Mouse (Mus musculus) heart, postnatal 0 days (tissue): Measurements from ENCODE around the gene Tubb5. TPM values are rescaled to one million over a fixed set of nuclear protein-coding genes. Genes with fewer than 3 reads are reported as not detected.
"Not testable (repeated sequence)": the region's sequence is repeated elsewhere in the genome, so short reads cannot be mapped to it uniquely, and the experiment has no call there.

Source experiments
- ATAC-seq: fragments of 200-750 bp; cut with Nextera tagmentation; 2 replicates; pipeline ENCODE4 v1.8.0; 2017; ENCODE audit warnings: low read depth, moderate number of reproducible peaks, moderate library complexity; ENCODE audit not compliant: insufficient read depth
- DNase-seq: peaks from one replicate; pipeline ENCODE4 v3.0.0-alpha.2; 2016; ENCODE audit warnings: low spot score
- H3K27ac ChIP-seq: fragments of 300-500 bp; sonication (generic); 2 replicates; pipeline ENCODE4 v1.5.1; 2014; ENCODE audit warnings: low read depth, mild to moderate bottlenecking
- H3K27me3 ChIP-seq: fragments of 300-500 bp; sonication (generic); 2 replicates; pipeline ENCODE4 v1.6.1; 2014; ENCODE audit warnings: low read length, mixed read lengths; ENCODE audit not compliant: control insufficient read depth, insufficient read depth
- H3K36me3 ChIP-seq: fragments of 300-500 bp; sonication (generic); replicated peaks from 2 replicates; pipeline ENCODE4 v1.6.1; 2014; ENCODE audit warnings: low read length, mixed read lengths; ENCODE audit not compliant: control insufficient read depth, insufficient read depth
- H3K4me1 ChIP-seq: fragments of 300-500 bp; sonication (generic); 2 replicates; pipeline ENCODE4 v1.6.1; 2014; ENCODE audit warnings: antibody characterized with exemption; ENCODE audit not compliant: control insufficient read depth, insufficient read depth
- H3K4me2 ChIP-seq: fragments of 300-500 bp; sonication (generic); 2 replicates; pipeline ENCODE4 v1.6.1; 2014; ENCODE audit warnings: low read depth, mild to moderate bottlenecking, low read length, moderate library complexity
- H3K4me3 ChIP-seq: fragments of 300-500 bp; sonication (generic); 2 replicates; pipeline ENCODE4 v1.5.1; 2014; ENCODE audit warnings: low read depth, low read length
- H3K9ac ChIP-seq: fragments of 300-500 bp; sonication (generic); replicated peaks from 2 replicates; pipeline ENCODE4 v1.6.1; 2014; ENCODE audit warnings: low read depth, low read length, mixed read lengths
- H3K9me3 ChIP-seq: fragments of 300-500 bp; sonication (generic); replicated peaks from 2 replicates; pipeline ENCODE4 v1.6.1; 2016; ENCODE audit warnings: low read length; ENCODE audit not compliant: control insufficient read depth
- CTCF ChIP-seq: IDR thresholded peaks from 2 replicates; pipeline ENCODE4 v1.5.1; 2016; ENCODE audit warnings: antibody characterized with exemption, control low read depth, low read depth
- EP300 ChIP-seq: IDR thresholded peaks from 2 replicates; pipeline ENCODE4 v1.6.1; 2016; ENCODE audit warnings: antibody characterized with exemption, low read depth
- WGBS: fragments of 180-500 bp; shearing (Covaris S2); extraction: QIAGEN DNeasy Blood & Tissue Kit; methylation state at CpG from one replicate; pipeline ENCODE4 v1.1.7; 2014; 5-methylcytosine and 5-hydroxymethylcytosine counted together
- polyA plus RNA-seq: library from polyadenylated mRNA; unstranded; fragments of >200 nt; fragmentation: Nextera tagmentation; extraction: Ambion mirVana; gene quantifications from 2 replicates; pipeline ENCODE4 v1.2.1, GENCODE M21; 2015
- total RNA-seq: library from RNA; depleted of rRNA; stranded (reverse); fragments of >200 nt; gene quantifications from 2 replicates; pipeline ENCODE4 v1.2.3, GENCODE M21; 2014; ENCODE audit warnings: low replicate concordance

The Tubb5 gene
- total and polyA plus RNA-seq, 2 experiments from 2014 or later = 267 to 1,043 TPM

- Histone ChIP-seq H3K9me3 (no peaks in the 10 kb centered on the region), H3K9ac (no peak overlapping the region), H3K4me2 (no peak overlapping the region), H3K4me3 (no peak overlapping the region), H3K4me1 (no peaks in the 10 kb centered on the region), H3K36me3 (peaks cover 78% of the 10 kb centered on the region), H3K27ac (no peak overlapping the region), H3K27me3 (no peaks in the 10 kb centered on the region)
- DNase-seq (no peak), ATAC-seq (peak; percentile 58; the same call in 1 of the 2 replicates)
- WGBS = 33% methylated on average over 1 of the region's 1 CpGs
- TF ChIP-seq EP300 = no peak
- TF ChIP-seq CTCF = peak; percentile 34
These were observed 10.0 kb upstream of the Tubb5 start for GRCm38 (mm10) chr17:35848112-35848511.

GRCm38 (mm10) chr17:35843514-35843913, 5.4 kb upstream of the Tubb5 start:
- H3K4me2 ChIP-seq = no peak overlapping the region
- TF ChIP-seq EP300 (no peak), CTCF (peak; percentile 15)
- peaks cover 34% of the 10 kb centered on the region for H3K36me3 ChIP-seq
- ATAC-seq (no peak), DNase-seq (no peak)
- H3K9me3 ChIP-seq = no peaks in the 10 kb centered on the region
- 96% methylated on average over 3 of the region's 3 CpGs for WGBS
- H3K27ac ChIP-seq = no peak overlapping the region
- no peak overlapping the region for H3K4me3 ChIP-seq
- no peaks in the 10 kb centered on the region for H3K27me3 ChIP-seq
- H3K9ac ChIP-seq = no peak overlapping the region
- peaks cover 13% of the 10 kb centered on the region for H3K4me1 ChIP-seq

GRCm38 (mm10) chr17:35842006-35842405, 3.9 kb upstream of the Tubb5 start:
- peak overlapping the region; percentile 49 for H3K9ac ChIP-seq
- peaks cover 19% of the 10 kb centered on the region for H3K36me3 ChIP-seq
- H3K27me3 ChIP-seq = no peaks in the 10 kb centered on the region
- WGBS = 16% methylated on average over 11 of the region's 11 CpGs
- peak overlapping the region; percentile 70 for H3K4me3 ChIP-seq
- ATAC-seq = no peak
- H3K4me1 ChIP-seq = peaks cover 13% of the 10 kb centered on the region
- TF ChIP-seq EP300 (no peak), CTCF (no peak)
- peak overlapping the region; percentile 80 for H3K27ac ChIP-seq
- DNase-seq = no peak
- peak overlapping the region; percentile 84 for H3K4me2 ChIP-seq
- H3K9me3 ChIP-seq = no peaks in the 10 kb centered on the region

GRCm38 (mm10) chr17:35841076-35841950, 3.2 kb upstream of the Tubb5 start, which contains the start of gene Mdc1:
TSS of gene Mdc1 (plus strand) at chr17:35841515.
- H3K4me2 ChIP-seq = peak within 1 kb of the TSS; percentile 84
- ATAC-seq (peak; percentile 89), DNase-seq (peak; percentile 100)
- peak within 1 kb of the TSS; percentile 86 for H3K27ac ChIP-seq
- peak within 1 kb of the TSS; percentile 49 for H3K9ac ChIP-seq
- H3K4me3 ChIP-seq = peak within 1 kb of the TSS; percentile 70
- H3K36me3 ChIP-seq = peaks cover 17% of the 10 kb centered on the region
- H3K9me3 ChIP-seq = no peaks in the 10 kb centered on the region
- H3K4me1 ChIP-seq = peaks cover 13% of the 10 kb centered on the region
- under 1% methylated on average over 59 of the region's 59 CpGs for WGBS
- TF ChIP-seq CTCF (no peak; the same call in 1 of the 2 replicates), EP300 (peak; percentile 93)
- no peaks in the 10 kb centered on the region for H3K27me3 ChIP-seq

GRCm38 (mm10) chr17:35840561-35840960, 2.5 kb upstream of the Tubb5 start:
- Histone ChIP-seq H3K4me2 (peak overlapping the region; percentile 54), H3K36me3 (peaks cover 15% of the 10 kb centered on the region), H3K4me1 (peaks cover 13% of the 10 kb centered on the region), H3K9me3 (no peaks in the 10 kb centered on the region), H3K27ac (peak overlapping the region; percentile 86), H3K9ac (no peak overlapping the region; the same call in 1 of the 2 replicates), H3K27me3 (no peaks in the 10 kb centered on the region), H3K4me3 (peak overlapping the region; percentile 70)
- ATAC-seq (no peak), DNase-seq (no peak)
- TF ChIP-seq EP300 (no peak), CTCF (no peak)
- 53% methylated on average over 14 of the region's 14 CpGs for WGBS

- Histone ChIP-seq H3K4me1 (peaks cover 17% of the 10 kb centered on the region), H3K27ac (peak overlapping the region; percentile 89), H3K4me2 (peak overlapping the region; percentile 75), H3K9ac (0 out of 2 replicates have a peak overlapping the region, but pooled peaks have one; percentile 4), H3K4me3 (peak overlapping the region; percentile 73; the same call in 1 of the 2 replicates), H3K36me3 (peaks cover 20% of the 10 kb centered on the region)
- DNase-seq, H3K9me3 ChIP-seq, ATAC-seq, H3K27me3 ChIP-seq: not testable (repeated sequence)
- WGBS = 45% methylated on average over 3 of the region's 3 CpGs
These were observed 896 bp upstream of the Tubb5 start for GRCm38 (mm10) chr17:35839002-35839401.
